Mouse (Mus musculus) c-Kit-positive CD71-positive TER-119-negative erythroid progenitor cells, embryonic 14.5 days (primary cell): ENCODE measurements around the gene Lpo.
A peak's percentile ranks its signal among the peaks of the same experiment; 100 is the strongest.
"Not testable (repeated sequence)": the region's sequence is repeated elsewhere in the genome, so short reads cannot be mapped to it uniquely, and the experiment has no call there.

Source experiments
- DNase-seq: peaks from one replicate; pipeline ENCODE4 v3.0.0-alpha.2; 2013; ENCODE audit warnings: low read depth

The Lpo gene

DNA sequence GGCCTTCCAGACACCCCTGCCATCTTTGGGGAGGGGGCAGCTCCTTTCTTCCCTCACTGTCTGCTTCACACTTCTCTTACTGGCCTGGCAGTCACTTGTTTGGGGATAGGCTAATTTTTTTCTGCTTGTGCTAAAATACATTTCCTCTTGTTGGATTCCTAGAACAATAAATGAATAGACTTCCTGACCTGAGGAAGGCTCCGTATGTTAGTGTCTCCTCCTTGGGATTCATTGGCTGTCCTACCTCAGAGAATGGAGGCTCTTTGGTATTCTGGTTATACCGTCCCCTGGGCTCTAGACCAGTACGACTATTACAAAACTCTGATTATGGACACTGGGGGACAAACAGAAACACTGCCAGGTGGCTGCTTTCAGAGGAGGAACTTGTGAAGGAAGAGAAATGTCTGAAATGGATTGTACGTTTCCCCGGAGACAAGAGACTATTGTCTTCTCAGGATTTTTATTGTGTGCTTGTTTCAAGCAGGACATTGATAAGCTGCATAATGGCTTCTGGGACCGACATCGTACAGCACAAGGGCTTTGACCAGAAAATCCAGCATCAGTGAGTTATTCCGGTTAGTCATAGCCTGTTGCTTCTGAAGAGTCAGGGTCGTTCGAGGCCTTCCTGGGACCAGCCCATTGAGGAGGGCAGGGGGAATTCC, at the start of gene Lpo:
Lpo (minus strand) TSS at position 51 of the 662 bp plus-strand sequence.
- no peak for DNase-seq

DNA sequence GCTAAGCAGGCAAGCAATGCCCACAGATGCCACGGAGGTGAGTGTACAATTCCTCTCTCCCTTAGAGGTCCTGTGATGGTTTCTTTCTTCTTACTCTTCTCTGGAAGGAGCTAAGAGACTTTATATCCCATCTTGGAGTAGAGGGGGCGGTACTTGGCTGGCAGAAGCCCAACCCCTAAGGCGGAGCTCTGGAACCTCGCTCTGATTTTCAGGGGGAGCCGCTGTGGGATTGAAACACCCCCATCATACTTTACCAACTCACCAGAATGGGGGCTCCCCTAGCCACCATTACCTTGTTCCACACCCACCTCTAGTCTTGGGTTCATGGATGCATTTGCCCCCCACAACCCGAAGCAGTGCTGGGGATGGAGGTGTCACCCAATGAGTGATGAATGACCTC, 47.3 kb upstream of the Lpo start, which contains the start of gene Epx:
Epx (minus strand) TSS at position 101 of the 400 bp plus-strand sequence.
- DNase-seq: no peak

DNA sequence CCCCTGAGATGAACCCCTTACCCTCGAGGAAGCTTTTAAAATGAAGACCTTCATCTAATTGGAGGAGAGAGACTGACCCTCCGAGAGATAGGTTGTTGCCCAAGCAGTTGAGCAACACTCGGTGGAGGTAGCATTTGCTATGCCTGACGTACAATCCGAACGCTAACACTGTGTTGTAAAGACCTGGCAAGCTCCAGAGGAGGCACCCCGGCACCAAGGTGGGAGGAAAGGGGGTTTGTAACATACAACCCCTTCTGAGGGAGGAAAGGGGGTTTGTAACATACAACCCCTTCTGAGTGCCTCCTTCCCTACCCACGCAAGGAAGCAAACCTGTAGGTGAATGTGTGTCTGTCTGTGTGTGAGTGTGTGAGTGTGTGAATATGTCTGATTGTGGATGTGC, 43.7 kb upstream of the Lpo start:
- DNase-seq: no peak

- no peak for DNase-seq
Measured at GRCm38 (mm10) chr11:87870096-87870495, 42.0 kb upstream of the Lpo start.

GRCm38 (mm10) chr11:87866891-87867290, 38.8 kb upstream of the Lpo start:
- not testable (repeated sequence) for DNase-seq

DNA sequence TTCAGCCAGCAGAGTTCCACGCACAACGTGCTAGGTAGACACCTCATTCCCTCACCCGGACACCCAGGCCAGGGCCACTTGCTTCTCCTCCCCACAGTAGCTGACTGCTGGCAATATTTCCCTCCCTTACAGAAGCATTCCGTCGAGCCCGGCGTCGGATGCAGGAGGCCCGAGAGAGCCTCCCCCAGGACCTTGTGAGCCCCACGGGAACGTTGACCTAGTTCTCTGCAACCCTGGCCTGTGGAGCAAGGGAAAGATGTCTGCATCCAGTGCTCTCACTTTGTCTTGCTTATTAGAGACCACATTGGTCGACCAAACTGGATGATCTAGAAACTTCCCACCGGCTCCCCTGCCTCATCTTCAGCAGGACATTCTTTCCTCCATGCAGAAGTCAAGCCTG, 34.7 kb upstream of the Lpo start:
- DNase-seq: no peak

DNA sequence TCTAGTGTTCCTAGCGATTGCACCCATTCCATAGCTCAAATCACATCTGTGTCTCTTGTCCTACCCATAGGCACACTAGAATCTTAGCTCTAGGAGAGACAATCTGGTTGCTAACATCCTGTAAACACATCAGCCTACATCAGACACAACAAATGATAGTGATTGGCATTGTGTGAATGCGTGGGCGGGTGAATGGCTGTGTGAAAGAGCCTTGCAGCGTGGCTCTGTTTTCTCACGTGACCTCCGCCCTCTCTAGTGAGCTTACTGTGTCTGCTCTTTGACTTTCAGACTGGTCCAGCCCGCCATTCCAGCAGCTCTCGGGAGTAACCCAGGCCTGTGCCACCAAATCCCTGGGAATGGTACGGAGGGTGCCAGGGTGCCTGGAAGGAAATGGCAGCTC, 32.3 kb upstream of the Lpo start:
- no peak for DNase-seq

DNA sequence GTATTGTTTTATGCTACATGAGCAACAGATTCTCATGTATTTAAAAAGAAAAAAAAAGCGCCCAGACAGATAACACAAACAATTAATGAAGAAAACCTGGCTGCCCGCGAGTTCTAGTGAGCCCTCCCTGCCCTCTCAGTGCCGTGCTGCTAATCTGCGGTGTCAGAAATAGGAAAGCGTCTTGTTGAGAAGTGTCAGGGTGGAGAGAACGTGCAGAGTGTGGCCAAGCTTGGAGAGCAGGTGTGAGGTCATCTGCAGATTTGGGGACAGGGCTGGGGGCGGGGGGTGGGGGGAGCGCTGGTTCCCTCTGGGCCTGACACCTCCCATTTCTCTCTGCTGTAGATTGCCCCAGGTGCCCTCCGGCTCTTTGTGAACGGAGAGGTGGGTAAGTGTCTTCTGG, 31.2 kb upstream of the Lpo start:
- DNase-seq: no peak

- DNase-seq: no peak
Measured at GRCm38 (mm10) chr11:87854550-87854949, 26.5 kb upstream of the Lpo start.

- DNase-seq: no peak
Measured at GRCm38 (mm10) chr11:87853597-87853954, 25.5 kb upstream of the Lpo start.

DNA sequence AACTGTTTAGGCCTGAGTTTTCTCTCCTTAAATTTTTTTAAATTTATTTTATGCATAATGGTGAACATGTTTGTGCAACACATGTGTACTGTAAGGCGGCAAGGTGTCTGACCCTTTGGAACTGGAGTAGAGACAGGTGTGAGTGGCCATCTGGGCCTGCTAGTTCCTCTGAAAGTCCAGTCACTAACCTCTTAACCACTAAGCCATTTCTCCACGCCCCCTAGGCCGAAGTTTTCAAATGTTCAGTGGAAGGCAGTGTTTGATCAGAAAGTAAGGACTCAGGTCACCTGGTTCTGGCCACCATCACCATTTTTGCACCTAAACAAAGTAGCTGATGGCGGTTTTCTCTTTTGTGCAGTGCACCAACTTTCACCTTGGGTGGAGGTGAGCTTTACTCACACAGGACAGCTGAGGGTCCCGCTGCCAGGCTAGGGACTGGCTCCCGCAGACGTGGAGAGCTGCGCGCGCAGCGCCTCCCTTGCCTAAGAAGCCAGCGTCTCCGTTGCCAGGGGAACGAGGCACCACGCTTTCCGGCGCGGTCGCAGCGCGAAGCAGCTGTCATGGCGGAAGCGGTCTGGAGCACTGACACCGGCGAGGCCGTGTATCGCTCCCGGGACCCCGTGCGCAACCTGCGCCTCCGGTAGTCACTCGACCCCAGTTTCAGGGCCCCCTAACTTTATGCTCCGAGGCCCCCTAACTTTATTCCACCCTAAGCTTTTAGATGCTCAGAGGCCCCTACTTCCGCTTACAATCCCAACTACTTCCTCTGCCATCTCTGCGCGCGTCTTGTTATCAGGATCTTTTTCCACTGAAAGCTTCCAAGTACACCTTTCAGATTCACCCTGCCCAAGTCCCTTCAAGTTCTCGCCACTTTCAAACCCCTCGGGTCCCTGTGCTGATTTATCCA, 24.9 kb upstream of the Lpo start, which contains the start of gene Mks1:
Mks1 (plus strand) TSS at position 526 of the 907 bp plus-strand sequence.
- DNase-seq: peak; percentile 83

GRCm38 (mm10) chr11:87847884-87848283, 19.8 kb upstream of the Lpo start:
- DNase-seq: no peak

- DNase-seq: no peak
Measured at GRCm38 (mm10) chr11:87846968-87847600, 19.0 kb upstream of the Lpo start.

GRCm38 (mm10) chr11:87841436-87841835, 13.3 kb upstream of the Lpo start:
- DNase-seq: no peak

- DNase-seq: no peak
Measured at GRCm38 (mm10) chr11:87840676-87841075, 12.6 kb upstream of the Lpo start.

DNA sequence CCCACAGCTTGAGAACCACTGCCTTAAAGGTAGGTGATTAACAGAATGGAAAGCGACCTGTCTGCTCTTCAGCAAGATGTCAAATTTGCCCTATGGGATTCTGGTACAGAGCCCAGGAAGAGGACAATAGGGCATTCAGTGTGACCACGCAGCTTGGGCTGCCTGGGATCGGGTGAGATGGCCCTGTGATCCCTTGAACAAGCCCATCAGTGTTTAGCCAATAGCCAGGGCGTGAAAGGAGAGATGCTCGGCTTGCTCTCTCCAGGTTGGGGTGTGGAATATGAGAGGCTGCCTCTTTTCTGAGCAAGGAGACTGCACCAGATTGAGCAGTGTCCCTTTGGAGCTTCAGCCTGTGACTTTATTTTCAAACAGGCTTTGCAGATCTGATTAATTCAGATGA, 6.6 kb downstream of the Lpo start:
- DNase-seq: no peak

DNA sequence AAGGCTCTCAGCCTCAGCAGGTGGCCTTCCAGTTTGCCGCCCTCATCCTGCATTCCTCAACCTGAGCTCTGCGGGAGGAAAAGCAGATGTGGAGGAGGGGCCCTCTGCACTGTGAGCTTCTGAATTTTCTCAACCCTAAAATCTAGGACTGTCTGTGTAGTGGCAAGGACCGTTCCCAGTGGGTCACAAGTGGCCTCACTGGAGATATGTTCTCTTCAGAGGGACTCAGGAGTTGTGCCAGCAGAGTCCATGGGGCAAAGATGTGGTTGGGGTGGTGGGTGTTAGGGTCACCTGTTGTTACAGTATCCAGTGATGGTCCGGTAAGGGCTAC, 10.7 kb downstream of the Lpo start:
- no peak for DNase-seq

GRCm38 (mm10) chr11:87816707-87817442, 11.2 kb downstream of the Lpo start:
- DNase-seq: no peak

DNA sequence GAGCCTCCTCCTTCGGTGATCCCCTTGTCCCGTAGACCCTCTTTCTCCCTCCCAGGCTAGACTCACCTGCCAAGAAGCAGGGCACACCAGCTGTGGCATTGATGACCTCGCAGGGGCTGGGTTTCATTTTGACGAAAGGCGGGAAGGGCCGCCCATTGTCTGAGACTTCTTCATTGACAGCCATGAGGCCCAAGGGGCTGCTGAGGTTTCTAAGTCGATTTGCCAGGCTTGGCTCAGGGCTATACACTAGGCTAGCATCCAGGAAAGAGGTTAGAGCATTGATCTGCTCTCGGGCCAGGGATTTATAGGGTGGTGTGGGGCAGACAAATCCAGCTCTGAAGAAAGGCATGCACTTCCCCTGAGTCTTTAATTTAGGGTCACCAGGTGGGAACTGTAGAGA, 13.3 kb downstream of the Lpo start:
- no peak for DNase-seq

- DNase-seq: no peak
Measured at GRCm38 (mm10) chr11:87811396-87811795, 16.7 kb downstream of the Lpo start.

DNA sequence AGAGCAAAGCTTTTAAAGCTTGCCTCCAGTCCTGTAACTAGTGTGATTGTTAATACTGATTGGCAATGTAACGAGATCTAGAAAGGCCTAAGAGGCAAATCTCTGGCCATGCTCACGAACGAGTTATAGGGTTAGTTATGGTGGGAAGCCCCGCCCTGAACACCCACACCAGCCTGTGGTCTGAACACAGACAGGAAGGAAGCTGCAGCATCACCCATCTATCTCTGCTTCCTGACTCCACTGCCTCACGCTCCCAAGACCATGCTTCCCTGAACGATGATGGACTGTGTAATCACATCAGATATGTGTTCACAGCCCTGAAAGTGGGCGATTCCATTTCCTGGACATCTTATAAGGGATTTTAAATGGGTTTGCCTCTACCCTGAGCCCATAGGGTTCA, 19.9 kb downstream of the Lpo start:
- no peak for DNase-seq

GRCm38 (mm10) chr11:87807433-87807832, 20.7 kb downstream of the Lpo start:
- DNase-seq: no peak
